Mouse (Mus musculus) adrenal gland (tissue): ENCODE measurements around the gene Dennd2a.

Experiments
- intact Hi-C: fragments of 180-260 bp; cut with DNase I; formaldehyde crosslinking; loops from one replicate; pipeline ENCODE4 v1.15.1; 2025

Gene Dennd2a

GRCm38 (mm10) chr6:39522425-39522824, 35.2 kb downstream of the Dennd2a start:
- intact Hi-C loops, result no loop called here

GRCm38 (mm10) chr6:39515739-39516131, 41.9 kb downstream of the Dennd2a start:
- intact Hi-C loops, result loop anchor here (5.0 kb wide), 1 partner anchor 42 kb away; the partner anchor contains the start of gene Dennd2a

GRCm38 (mm10) chr6:39515040-39515738, 42.5 kb downstream of the Dennd2a start:
- intact Hi-C loops, result loop anchor here (5.0 kb wide), 1 partner anchor 42 kb away; the partner anchor contains the start of gene Dennd2a

DNA sequence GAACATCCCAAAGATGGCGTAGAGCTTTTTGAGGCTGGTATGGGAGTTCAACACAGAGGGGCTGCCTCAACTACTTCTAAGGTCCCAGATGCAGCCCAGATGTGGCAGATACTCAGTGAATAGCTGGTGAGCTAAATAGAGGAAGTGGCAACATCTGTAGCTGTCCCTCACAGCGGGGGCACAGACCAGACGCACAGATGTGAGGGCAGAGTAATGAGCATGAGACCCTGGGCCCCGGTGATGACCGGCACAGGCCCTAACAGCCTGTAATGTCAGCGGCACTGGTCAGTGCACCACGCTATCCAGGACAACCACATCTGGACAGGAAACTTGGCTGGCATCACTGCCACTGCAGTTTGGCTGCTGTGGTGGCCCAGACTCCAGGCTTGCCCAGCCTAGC, 54.2 kb downstream of the Dennd2a start:
- intact Hi-C loops, result no loop called here

GRCm38 (mm10) chr6:39497165-39497564, 60.5 kb downstream of the Dennd2a start:
- intact Hi-C loops, result no loop called here

DNA sequence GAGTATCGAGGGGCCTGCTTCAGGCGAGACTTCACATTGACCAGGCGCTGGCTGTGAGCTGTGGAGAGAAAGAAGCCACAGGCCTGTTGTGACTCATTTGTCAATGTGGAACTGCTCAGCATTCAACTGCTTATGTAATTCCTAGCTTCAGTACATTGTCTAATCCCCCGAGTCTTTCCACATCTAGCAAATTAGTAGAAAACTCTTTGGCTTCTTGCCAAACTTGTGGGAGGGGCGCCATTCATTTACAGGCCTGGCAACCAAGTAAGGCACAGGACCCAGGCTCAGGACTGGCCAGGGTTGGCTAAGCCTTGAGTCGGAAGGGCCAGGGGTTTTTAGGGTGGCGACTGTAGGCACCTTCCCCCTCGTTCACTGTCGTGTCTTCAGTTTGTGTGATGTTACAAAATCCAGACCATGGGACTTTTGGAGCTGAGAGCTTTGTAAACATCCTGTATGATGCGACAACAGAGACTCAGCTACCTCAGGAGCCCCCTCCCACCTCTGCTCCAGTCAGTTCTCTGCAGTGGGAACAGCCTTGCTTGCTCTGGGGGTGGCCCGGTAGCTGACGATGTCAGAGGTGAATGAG, 64.4 kb downstream of the Dennd2a start:
- intact Hi-C loops, result no loop called here

- intact Hi-C loops, result no loop called here
Observed at GRCm38 (mm10) chr6:39492161-39492560, 65.5 kb downstream of the Dennd2a start.

- intact Hi-C loops, result no loop called here
Observed at GRCm38 (mm10) chr6:39491203-39491602, 66.5 kb downstream of the Dennd2a start.

GRCm38 (mm10) chr6:39488292-39488691, 69.4 kb downstream of the Dennd2a start:
- intact Hi-C loops, result no loop called here

DNA sequence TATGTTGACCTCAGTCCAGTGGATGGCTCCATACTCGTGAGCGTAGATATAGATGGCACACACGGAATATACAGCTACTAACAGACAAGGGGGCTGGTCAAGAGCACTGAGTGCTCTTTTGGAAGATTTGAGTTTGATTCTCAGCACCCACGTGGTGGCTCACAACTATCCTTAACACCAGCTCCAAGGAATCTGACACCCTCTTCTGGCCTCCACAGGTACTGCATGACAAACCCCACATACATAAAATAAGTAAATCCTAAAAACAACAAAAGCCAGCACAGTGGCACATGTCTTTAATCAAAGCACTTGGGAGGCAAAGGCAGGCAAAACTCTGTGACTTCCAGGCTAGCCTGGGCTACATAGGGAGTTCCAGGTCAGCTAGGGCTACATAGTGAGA, 74.0 kb downstream of the Dennd2a start:
- intact Hi-C loops, result no loop called here

GRCm38 (mm10) chr6:39478509-39479150, 79.0 kb downstream of the Dennd2a start:
- intact Hi-C loops, result no loop called here

DNA sequence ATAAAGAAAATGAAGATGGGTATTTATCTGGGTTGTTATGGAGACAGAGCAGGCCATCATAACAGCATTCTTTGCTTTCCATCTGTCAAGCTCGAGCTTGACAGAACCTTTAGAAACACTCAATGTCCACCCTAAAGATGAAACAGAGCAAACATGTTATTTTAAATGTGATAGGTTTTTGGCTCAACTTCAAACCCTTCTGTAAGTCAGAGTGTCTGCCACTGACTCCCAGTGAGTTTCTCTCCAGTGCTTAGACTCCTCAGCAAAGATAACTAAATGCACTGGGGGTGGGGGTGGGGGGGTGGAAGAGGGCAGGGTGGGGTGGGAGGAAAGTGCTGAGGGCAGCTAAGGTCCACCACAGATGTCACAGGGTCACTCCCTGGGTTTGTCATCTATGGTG, 81.0 kb downstream of the Dennd2a start:
- intact Hi-C loops, result no loop called here

DNA sequence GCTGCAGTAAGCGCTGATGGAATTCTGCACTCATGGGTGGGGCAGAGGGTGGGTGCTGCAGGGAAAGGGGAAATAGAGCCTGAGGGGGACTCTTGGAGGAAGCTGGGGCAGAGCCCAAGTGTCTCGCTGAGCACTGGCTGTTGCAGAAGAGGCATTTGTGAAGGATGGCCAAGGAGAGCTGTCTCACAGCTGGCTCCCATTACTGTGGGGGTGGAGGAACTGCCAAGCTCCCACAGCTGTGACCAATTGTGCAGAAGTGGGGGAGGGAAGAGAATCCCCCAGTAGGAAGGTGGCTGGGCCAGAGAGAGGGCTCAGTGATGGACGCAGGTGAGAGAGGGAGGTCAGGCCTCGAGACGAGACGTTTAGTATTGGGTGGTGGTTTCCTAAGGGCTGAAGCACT, 83.2 kb downstream of the Dennd2a start:
- intact Hi-C loops, result no loop called here

DNA sequence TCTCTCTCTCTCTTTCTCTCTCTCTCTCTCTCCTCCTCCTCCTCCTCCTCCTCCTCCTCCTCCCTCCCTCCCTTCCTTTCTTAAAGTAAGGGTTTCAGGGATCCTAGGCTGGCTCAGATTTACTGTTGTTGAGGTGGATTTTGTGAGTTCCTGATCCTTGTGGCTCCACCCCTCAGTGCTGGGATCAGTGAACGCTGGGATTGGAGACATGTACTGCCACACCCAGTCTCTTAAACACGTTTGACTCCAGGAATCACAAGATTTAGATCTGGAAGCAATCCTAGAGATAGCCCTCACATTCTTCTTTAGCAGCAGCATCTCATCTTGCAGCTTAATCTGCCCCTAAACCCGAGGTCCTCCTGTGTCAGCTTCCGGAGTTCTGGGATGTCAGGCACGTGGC, 84.8 kb downstream of the Dennd2a start:
- intact Hi-C loops, result no loop called here

DNA sequence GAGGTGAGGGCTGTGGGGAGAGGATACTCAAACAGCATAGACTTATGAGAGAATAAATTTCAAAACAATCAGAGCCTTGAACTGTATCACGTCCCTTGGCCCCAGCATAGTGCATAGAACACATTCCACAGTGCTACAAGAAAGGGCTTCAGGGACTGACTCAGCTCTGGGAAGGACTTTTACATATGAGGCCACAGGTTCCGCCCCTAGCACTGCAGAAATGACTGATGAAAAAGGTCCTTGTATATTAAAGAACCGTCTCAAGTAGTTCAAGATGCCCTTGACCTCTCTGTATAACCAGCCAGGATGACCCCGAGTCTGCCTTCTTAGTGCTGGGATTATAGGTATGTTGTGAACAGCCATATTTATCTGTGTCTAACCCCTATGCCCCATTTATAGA, 85.4 kb downstream of the Dennd2a start:
- intact Hi-C loops, result no loop called here

GRCm38 (mm10) chr6:39470076-39470475, 87.6 kb downstream of the Dennd2a start:
- intact Hi-C loops, result no loop called here

DNA sequence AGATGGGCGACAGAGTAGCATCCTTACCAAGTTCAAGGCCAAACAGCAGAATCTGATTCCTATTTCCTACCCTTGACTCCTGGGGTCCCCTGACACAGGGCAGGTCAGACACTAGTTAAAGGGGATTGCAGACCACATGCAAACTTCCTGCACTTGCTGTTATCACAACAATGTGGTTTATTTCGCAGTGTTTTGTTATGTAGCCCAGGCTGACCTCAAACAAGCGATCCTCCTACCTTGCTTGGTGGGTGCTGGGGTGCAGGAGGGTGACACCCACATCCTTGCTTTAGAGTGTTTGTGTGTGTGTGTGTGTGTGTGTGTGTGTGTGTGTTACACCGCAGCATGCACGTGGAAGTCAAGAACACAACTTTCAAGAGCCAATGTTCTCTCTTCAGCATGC, 88.2 kb downstream of the Dennd2a start:
- intact Hi-C loops, result no loop called here

DNA sequence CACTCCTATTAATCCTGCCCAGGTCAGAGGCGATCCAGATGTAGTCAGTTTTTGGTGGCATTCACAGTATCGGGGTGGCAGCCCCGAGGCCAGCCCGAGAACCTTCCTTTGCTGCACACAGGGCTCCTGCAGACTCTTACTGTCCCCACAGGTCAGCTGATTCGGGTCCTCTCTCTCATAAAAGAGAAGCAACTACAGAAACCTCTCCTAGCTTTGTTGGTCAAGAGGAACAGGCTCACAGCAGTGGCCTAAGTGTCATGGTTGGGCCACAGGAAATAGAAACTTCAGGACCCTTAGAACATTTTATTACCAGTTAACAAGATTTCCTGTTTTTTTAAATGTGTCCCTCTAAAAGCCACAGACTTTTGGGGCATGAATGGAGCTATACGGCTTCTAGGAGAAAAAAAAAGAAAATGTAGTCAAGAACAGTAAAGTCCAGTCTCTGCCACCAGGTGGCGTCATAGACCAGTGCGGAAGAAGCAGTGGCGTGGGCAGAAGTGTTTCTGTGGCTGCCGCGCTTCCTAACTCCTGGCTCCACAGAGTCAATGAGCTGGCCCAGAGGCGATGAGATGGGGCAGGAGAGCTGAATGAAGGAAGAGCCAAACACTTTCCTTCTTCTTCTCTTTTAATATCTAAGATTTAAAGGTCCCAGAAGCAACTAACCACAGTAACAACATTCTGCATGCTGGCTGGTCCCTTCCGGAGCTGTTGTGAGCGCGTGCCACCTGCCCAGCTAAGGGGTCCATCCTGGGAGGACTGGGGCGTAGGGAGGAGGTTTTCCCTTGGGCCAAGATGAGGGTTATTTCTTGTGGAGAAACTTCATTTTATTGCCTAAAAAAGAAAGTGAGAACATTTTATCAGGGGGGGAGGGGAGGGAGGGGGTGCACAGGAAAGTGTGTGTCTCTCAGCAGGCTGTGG, 94.8 kb downstream of the Dennd2a start:
- intact Hi-C loops, result loop anchor here (2.0 to 5.0 kb wide), 2 partner anchors 100 to 319 kb away; no protein-coding TSS in a partner anchor

DNA sequence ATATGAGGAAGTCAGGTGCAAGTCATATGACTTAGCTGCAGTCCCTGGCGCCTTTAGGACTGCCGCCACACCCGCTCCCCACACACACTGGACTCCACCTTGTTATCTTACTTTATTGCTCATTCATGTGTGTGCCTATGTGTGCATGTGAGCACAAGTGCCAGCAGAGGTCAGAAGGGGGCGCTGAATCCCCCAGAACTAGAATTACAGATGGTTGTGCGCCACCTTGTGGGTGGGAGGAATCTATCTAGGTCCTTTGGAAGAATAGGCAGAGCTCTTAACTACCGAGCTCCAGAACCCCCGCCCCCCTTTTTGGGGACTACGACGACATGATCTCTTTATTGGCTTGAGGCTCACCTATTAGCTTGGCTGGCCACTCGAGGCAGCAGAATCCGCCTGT, 97.6 kb downstream of the Dennd2a start:
- intact Hi-C loops, result loop anchor here (5.0 kb wide), 1 partner anchor 322 kb away; no protein-coding TSS in a partner anchor

GRCm38 (mm10) chr6:39455339-39456160, 102.1 kb downstream of the Dennd2a start:
- intact Hi-C loops, result no loop called here
